ENCODE assay signal across 10 mouse cellular contexts in genomic region chr12:17000628-17001027, GRCm38 (mm10). TPM values are rescaled to one million over a fixed set of nuclear protein-coding genes. Genes with fewer than 3 reads are reported as not detected.
DNase-seq lines count a peak whose midpoint lies in the region; TF ChIP-seq lines count a peak whose summit lies in the region.
"Had no signal": no experiment of that assay in that cellular context is flagged by ENCODE, and none has a peak within 500 bp of the region (broad histone marks: within the 10 kb centered on the region; RNA-seq: fewer than 3 reads in every experiment).

No protein-coding gene starts in this region.

- intact Hi-C loops in left cerebral cortex, postnatal 14 days (cut with DNase I), result no loop called here

- H3K27ac ChIP-seq in embryonic fibroblast, embryonic 13.5 days (ENCODE audit: insufficient read depth, low read length), result peak overlapping the region; percentile 69; the same call in 1 of the 2 replicates
- H3K27ac ChIP-seq: kidney, postnatal 0 days; midbrain, embryonic 13.5 days had no signal

- no peak overlapping the region for H3K4me3 ChIP-seq in embryonic fibroblast, embryonic 13.5 days (ENCODE audit: insufficient read depth, low read length)

- TF ChIP-seq CTCF in embryonic fibroblast, embryonic 13.5 days (IDR thresholded peaks at IDR 0.05; ENCODE audit: borderline replicate concordance, insufficient read depth, low read length), result no peak

- peak; percentile 28 for DNase-seq in adrenal gland, adult 2 months
- no peak for DNase-seq in adrenal gland, adult 8-10 months
- DNase-seq in A20 (ENCODE audit: low read depth, low spot score), result peak; percentile 48
- peak; percentile 28 for DNase-seq in lung, postnatal 10 days
- no peak for DNase-seq in left cerebral cortex, postnatal 14 days (ENCODE audit: low spot score in 2 of 2)
- DNase-seq in adrenal gland, adult 18-20 months (ENCODE audit: low spot score in 2 of 2), result no peak
- DNase-seq in embryo, embryonic 11 days, result no peak

- no peak for TF ChIP-seq POLR2A in embryonic fibroblast, embryonic 13.5 days (IDR thresholded peaks at IDR 0.05; ENCODE audit: low read depth, low read length)

- H3K4me1 ChIP-seq in embryonic fibroblast, embryonic 13.5 days (ENCODE audit: control insufficient read depth, insufficient read depth, low read length), result peaks cover 7% of the 10 kb centered on the region; the same call in 1 of the 2 replicates

RNA-seq across cellular contexts. Expression of gene Pqlc3, which starts 0.4 kb away (rescaled TPM):
- total RNA-seq in adrenal gland, adult 2 months (2021), result 10 to 100 TPM in 1 of 2 experiments, 1 to 10 TPM in 1; 9.4 to 15.0 TPM
- polyA plus RNA-seq in adrenal gland, adult 2 months (2012; rRNA removed), result 63.1 and 84.9 TPM in 2 replicates
- total RNA-seq in adrenal gland, adult 8-10 months (2022), result 10 to 100 TPM; 11.0 to 14.7 (median 13.5) TPM
- 75.1 and 77.4 TPM in 2 replicates for polyA plus RNA-seq in embryonic fibroblast, embryonic 13.5 days (2011; ENCODE audit: insufficient read length, low read depth, missing spikeins)
- 1 to 10 TPM in 1 of 2 experiments, under 1 TPM in 1; 0.97 to 1.3 TPM for total RNA-seq in left cerebral cortex, postnatal 14 days (2021)
- total RNA-seq in adrenal gland, adult 18-20 months (2021), result 10 to 100 TPM; 10.7 to 11.4 TPM

RNA-seq across cellular contexts. Expression of gene 2410004P03Rik, which starts 10.9 kb away (rescaled TPM):
- not detected for total RNA-seq in adrenal gland, adult 2 months (2021)
- polyA plus RNA-seq in adrenal gland, adult 2 months (2012; rRNA removed), result not detected in 2 replicates
- not detected for total RNA-seq in adrenal gland, adult 8-10 months (2022)
- polyA plus RNA-seq in embryonic fibroblast, embryonic 13.5 days (2011; ENCODE audit: insufficient read length, low read depth, missing spikeins), result 0.17 TPM in 1 of 2 replicates, not detected in the other
- under 1 TPM; 0.59 to 0.72 TPM for total RNA-seq in left cerebral cortex, postnatal 14 days (2021)
- total RNA-seq in adrenal gland, adult 18-20 months (2021), result not detected

Comparison
In these comparisons a context has a peak if more than half of its experiments do, and no peak if none do; other contexts are left out.
1. DNase-seq: peak in adrenal gland, adult 2 months (single experiment), A20 (single experiment) and lung, postnatal 10 days (single experiment); none in adrenal gland, adult 8-10 months (single experiment), left cerebral cortex, postnatal 14 days (0 of 2), adrenal gland, adult 18-20 months (0 of 2) and embryo, embryonic 11 days (single experiment).
2. RNA of gene Pqlc3, which starts 0.4 kb away (total RNA-seq): 9.4 to 15.0 TPM in adrenal gland, adult 2 months, 11.0 to 14.7 TPM in adrenal gland, adult 8-10 months and 10.7 to 11.4 TPM in adrenal gland, adult 18-20 months; 0.97 to 1.3 TPM in left cerebral cortex, postnatal 14 days; every median in the first group is over 4 times any median in the second.